Mouse (Mus musculus) midbrain, embryonic 11.5 days (tissue): ENCODE results near the gene Slc2a8. TPM values are rescaled to one million over a fixed set of nuclear protein-coding genes. Genes with fewer than 3 reads are reported as not detected.

Source experiments
- polyA plus RNA-seq: library from polyadenylated mRNA; unstranded; fragments of >200 nt; fragmentation: Nextera tagmentation; extraction: Ambion mirVana; gene quantifications from 2 replicates; pipeline ENCODE4 v1.2.1, GENCODE M21; 2014

The Slc2a8 gene
- polyA plus RNA-seq, 1 experiment from 2014 or later = 8.4 TPM

Other genes starting within 250 kb of the Slc2a8 start
- 2.0 and 3.0 TPM in 2 replicates for gene 6330409D20Rik, start 241.1 kb downstream of the Slc2a8 start, polyA plus RNA-seq
- gene Tor2a, start 224.8 kb downstream of the Slc2a8 start, polyA plus RNA-seq = 47.7 and 51.4 TPM in 2 replicates
- 0.26 and 0.30 TPM in 2 replicates for gene Ttc16, start 206.4 kb downstream of the Slc2a8 start, polyA plus RNA-seq
- 3.2 and 3.9 TPM in 2 replicates for gene Ptrh1, start 206.3 kb downstream of the Slc2a8 start, polyA plus RNA-seq
- gene Cfap157, start 197.7 kb downstream of the Slc2a8 start, polyA plus RNA-seq = 0.08 and 0.28 TPM in 2 replicates
- 51.4 and 53.8 TPM in 2 replicates for gene Stxbp1, start 134.8 kb downstream of the Slc2a8 start, polyA plus RNA-seq
- 10.3 and 10.6 TPM in 2 replicates for gene Fam129b, start 106.0 kb downstream of the Slc2a8 start, polyA plus RNA-seq
- gene Rpl12, start 20.5 kb downstream of the Slc2a8 start, polyA plus RNA-seq = 129 and 155 TPM in 2 replicates
- 9.2 and 9.3 TPM in 2 replicates for gene Lrsam1, start 20.5 kb downstream of the Slc2a8 start, polyA plus RNA-seq
- 12.8 and 13.6 TPM in 2 replicates for gene Garnl3, start 149.6 kb upstream of the Slc2a8 start, polyA plus RNA-seq
- gene Angptl2, start 234.0 kb upstream of the Slc2a8 start, polyA plus RNA-seq = 17.0 and 18.8 TPM in 2 replicates